Mouse (Mus musculus) MN1 (cell line): ENCODE measurements around the gene Kif26a.

Source experiments
- DNase-seq: peaks from one replicate; pipeline ENCODE4 v3.0.0-alpha.2; 2016; ENCODE audit warnings: low spot score

Gene Kif26a

DNA sequence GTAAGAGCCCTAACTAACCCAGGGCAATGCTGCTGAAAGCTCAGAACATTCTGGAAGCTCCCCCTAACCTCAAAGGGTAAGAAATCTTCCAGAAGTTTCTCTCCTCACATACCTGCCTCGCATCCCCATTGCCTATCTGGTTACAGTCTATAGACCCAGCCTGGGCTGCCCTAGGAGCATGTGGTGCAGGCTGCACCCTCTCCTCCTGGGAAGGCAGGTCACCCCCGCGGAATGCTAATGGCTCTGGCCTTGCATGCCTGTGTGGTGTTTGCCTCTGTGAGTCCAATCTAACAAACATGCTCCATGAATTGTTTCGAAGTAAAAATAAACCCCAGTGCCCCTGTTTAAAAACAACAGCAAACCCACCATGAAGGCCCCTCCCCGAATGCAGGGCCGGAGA is 75.3 kb downstream of the Kif26a start:
- peak; percentile 29 for DNase-seq

DNA sequence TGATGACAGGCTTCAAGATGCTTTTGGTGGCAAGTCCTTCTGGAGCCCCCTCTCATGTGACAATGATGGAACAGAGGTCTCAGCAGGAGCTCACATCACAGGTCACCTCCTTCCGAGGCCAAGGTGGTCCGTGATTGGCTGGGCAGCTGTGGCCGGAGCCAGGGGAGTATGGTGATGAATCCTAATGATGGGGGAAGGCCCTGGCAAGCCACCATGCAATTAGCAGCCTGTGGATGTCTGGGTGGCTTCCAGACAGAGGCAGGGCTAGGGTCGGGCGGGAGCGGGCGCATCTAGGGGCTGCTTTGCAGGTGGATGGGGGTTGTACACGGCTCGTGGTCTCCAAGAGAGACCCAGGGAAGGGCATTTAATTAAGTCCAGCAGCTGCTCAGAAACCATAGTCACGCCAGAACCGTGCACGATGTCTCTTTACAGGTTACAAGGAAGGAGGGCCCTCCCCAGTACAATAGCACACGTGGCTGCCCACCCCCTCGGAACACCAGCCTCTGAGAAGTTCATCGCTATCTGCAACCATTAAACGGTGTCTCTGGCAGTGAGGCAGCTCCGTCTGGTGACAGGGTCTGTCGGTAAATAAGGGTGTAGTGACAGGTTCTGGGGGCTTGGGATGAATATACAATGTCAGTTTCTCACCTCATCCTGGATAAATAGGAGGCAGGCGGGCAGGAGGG is 75.9 kb downstream of the Kif26a start:
- DNase-seq = peak; percentile 62

DNA sequence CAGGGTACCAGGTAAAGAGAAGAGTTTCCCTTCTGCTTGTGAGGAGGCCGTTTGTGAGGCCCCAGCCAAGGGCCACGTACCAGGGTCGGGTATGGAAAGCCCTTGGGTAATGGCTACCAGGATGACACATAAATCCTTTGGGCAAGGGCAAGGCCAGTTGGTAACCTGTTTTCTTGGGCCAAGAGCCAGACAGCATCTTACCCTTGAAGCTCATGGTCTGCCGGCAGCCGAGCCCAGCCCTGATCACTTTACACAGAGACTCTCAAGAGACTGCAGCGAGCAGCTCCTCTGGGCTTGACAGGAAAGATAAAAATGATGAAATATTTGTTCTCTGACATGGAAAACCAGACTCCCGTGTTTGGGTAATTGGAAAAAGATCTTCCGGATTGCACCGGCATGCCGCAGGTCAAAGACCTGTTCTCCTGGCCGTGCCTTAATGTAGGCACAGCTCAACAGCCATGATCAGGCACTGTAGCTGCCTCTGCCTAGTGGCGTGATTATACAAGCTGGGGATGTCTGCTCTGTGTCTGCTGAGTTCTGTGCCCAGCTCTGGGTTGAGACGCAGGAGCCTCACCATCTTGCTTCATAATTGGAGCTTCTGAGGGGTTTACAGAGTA is 77.8 kb downstream of the Kif26a start:
- DNase-seq = peak; percentile 79

DNA sequence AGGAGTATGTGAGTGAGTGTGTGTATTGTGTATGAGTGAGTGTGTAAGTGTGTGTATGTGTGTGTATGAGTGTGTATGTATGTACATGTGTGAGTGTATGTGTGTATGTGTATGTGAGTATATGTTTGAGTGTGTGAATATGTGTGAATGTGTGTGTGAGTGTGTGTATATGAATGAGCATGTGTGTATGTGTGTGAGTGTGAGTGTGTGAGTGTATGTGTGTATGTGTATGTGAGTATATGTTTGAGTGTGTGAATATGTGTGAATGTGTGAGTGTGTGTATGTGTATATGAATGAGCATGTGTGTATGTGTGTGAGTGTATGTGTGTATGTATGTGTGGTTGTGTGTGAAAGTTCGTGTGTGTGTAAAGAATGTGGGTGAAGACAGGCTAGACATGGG is 80.2 kb downstream of the Kif26a start:
- DNase-seq = no peak

DNA sequence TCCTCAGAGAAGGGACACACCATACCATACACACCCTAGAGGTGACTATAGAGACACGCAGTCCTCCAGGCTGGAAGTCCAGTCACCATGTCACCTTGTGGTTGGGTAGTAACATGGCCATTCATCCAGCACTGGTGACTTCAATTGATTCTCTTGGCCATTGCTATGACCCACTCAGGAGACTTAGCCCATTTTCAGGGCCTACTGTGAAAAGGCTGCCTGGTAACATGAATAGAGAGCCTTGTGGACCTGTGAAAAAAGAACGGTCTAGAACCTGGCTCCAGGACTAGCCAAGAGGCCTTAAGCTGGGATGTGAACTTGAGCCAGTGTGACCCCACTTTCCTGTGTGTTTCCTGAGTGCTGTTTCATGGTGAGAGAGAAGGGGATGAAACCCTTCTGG is 80.6 kb downstream of the Kif26a start:
- no peak for DNase-seq

DNA sequence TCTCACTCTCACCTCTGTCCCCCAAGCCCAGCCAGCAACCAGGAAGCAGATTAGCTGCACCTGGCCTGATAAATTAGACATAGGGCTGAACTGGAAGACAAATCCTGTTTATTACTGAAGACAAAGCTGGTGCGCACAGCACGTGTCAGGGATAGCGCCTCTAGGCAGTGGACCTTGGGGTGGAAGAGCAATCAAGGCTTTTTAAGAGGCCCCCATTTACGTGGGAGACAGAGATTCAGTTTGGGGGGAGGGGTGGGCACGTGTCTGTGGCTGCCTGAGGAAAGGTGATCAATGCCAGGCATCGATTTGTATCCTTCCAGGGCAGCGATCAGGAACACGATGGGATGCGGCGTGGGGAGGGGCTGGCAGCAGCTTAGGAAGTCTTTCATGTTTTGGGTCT is 83.1 kb downstream of the Kif26a start:
- DNase-seq = no peak

DNA sequence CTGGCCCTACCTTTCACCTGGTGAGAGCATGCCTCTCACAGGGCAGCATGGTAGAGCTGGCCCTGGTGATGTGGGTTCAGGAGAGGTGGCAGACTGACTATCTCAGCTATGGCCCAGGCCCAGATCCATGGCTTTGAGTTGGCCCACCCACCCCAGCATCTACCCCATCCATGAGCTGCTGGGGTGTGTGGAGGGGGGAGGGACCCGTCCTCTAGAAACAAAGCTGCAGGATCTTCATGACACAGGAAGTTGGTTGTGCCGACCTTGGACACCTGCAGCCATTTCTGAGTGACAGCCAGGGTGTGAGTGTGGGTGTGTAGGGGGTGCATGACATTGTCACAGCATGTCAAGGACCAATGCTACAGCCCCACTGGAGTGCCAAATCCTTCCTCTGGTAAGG is 84.2 kb downstream of the Kif26a start:
- DNase-seq = no peak
